In the genomic region with DNA sequence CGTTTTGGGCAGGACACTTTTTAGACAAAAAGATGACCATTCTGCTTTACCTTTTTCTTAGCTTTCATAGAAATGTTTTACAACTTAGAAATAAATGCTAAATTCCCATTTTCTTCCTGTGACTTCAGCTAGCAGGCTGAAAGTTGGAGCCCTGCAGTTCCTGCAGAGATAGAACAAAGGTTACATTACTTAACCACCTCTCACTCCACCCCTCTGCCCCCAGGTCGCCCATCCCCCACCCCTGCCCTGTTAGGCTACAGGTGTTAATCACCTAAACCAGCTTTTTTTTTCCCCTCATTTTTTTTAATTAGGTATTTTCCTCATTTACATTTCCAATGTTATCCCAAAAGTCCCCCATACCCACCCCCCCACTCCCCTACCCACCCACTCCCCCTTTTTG, we compare ENCODE assay signal across 14 mouse cellular contexts.
"Had no signal": no experiment of that assay in that cellular context is flagged by ENCODE, and none has a peak within 500 bp of the region (broad histone marks: within the 10 kb centered on the region; RNA-seq: fewer than 3 reads in every experiment).

No protein-coding gene starts in this region.

- DNase-seq: left cerebral cortex, postnatal 4 days; lung, adult 2 months; lung, postnatal 36 days; right cerebral cortex, adult 18-20 months; right cerebral cortex, postnatal 25 days; thymus, adult 18-20 months; thymus, postnatal 14 days had no signal

- H3K4me3 ChIP-seq: hindbrain, embryonic 13.5 days; liver, embryonic 15.5 days; midbrain, embryonic 13.5 days; myocyte; neural tube, embryonic 15.5 days had no signal

- H3K27me3 ChIP-seq: hindbrain, embryonic 13.5 days; liver, embryonic 15.5 days; midbrain, embryonic 13.5 days; neural tube, embryonic 15.5 days had no signal

- H3K9me3 ChIP-seq: hindbrain, embryonic 13.5 days; liver, embryonic 15.5 days; midbrain, embryonic 13.5 days; neural tube, embryonic 15.5 days had no signal

- H3K4me2 ChIP-seq: hindbrain, embryonic 13.5 days; liver, embryonic 15.5 days; midbrain, embryonic 13.5 days; neural tube, embryonic 15.5 days had no signal

- H3K9ac ChIP-seq: hindbrain, embryonic 13.5 days; liver, embryonic 15.5 days; midbrain, embryonic 13.5 days; neural tube, embryonic 15.5 days had no signal

- H3K4me1 ChIP-seq: hindbrain, embryonic 13.5 days; liver, embryonic 15.5 days; midbrain, embryonic 13.5 days; neural tube, embryonic 15.5 days had no signal

- ATAC-seq: hindbrain, postnatal 0 days; lung, postnatal 0 days; midbrain, embryonic 13.5 days had no signal

- H3K36me3 ChIP-seq: hindbrain, embryonic 13.5 days; liver, embryonic 15.5 days; midbrain, embryonic 13.5 days; neural tube, embryonic 15.5 days had no signal

- H3K27ac ChIP-seq: hindbrain, embryonic 13.5 days; hindbrain, postnatal 0 days; liver, embryonic 15.5 days; midbrain, embryonic 13.5 days; neural tube, embryonic 15.5 days had no signal
